Mouse (Mus musculus) left cerebral cortex, adult 8-10 months (tissue): ENCODE measurements around the gene Scarb1. TPM values are rescaled to one million over a fixed set of nuclear protein-coding genes. Genes with fewer than 3 reads are reported as not detected.

Experiments
- DNase-seq, 2 experiments: peaks; one replicate each; pipeline ENCODE4 v3.0.0; 2022; ENCODE audit warnings: low spot score in 2 of 2
- total RNA-seq, 4 experiments: library from RNA; stranded (reverse); gene quantifications; 2 replicates each; pipeline ENCODE4 v1.2.4; 2022

Gene Scarb1
- total RNA-seq, 4 experiments from 2014 or later = 28.6 to 34.9 (median 30.0) TPM

DNA sequence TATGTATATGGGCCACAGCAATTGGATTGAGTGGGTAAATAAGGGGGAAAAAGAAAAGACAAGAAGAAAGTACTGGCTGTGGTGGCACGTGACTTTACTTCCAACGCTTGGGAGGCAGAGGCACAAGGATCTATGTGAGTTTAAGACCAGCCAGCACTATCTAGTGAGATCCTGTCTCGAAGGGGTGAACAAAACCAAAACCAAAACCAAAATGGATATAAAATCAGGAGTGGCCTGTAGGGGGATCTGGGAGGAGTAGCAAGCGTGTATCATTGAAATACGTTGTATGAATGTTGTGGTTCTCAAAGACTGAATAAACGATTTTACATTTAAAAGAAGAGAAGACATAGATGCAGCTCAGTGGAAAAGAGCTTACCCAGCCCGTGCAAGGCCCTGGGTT, 34.5 kb downstream of the Scarb1 start:
- no peak for DNase-seq

DNA sequence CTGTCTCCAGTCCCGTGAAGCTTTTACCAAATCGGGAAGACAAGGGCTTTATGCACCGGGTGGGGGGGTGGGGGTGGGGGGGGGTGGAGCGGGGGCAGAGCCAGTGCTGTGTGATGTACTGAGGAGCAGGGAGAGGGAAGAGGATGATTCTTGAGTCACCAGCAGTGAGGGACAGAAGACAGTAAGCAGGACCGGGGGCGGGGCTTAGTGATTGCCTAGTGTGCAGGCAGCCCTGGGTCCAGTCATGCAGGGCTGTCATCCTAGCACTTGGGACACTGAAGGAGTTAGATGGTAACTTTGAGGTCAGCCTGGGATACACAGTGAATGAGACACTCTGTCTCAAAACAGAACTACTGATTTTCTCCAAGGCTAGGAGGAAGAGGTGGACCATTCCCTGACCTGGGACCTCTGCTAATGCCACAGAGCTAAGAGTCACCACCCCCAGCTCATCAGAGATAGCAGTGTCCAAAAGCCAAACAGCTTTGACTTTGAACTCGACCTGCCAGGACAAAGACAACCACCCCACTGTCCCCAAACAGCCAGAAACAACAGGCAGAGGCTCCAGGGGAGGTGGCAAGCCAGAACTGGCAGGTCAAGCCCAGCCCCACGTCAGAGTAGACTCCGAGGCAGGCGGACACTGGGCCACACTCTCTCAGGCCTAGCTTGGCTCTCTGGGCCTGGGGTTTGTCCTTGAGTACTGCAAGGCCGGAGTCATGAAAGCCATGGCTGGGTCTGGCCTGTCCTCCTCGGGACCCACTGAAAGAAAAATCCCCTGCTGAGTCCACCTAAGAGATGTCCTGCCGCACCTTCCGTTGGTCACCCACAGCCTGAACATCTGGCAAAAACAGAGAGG, 35.4 kb downstream of the Scarb1 start:
- DNase-seq = no peak

GRCm38 (mm10) chr5:125304245-125304856, 36.5 kb downstream of the Scarb1 start:
- DNase-seq = no peak

DNA sequence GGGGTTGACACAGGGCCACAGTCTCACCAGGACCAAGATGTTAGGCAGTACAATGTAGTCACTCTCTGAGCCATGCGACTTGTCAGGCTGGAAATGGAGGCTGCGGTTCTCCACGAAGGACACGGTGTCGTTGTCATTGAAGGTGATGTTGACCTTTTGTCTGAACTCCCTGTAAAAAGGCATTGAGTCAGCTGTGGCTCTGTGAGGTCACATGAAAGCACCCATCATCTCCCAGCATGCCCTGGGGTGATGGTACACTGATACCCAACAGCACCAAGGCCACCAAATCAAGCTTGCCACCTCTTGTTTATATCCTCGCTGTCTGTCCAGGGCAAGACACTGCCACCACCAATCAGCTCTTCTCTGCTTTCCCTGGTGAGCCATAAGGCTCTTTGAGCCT, 37.8 kb downstream of the Scarb1 start:
- DNase-seq = no peak

DNA sequence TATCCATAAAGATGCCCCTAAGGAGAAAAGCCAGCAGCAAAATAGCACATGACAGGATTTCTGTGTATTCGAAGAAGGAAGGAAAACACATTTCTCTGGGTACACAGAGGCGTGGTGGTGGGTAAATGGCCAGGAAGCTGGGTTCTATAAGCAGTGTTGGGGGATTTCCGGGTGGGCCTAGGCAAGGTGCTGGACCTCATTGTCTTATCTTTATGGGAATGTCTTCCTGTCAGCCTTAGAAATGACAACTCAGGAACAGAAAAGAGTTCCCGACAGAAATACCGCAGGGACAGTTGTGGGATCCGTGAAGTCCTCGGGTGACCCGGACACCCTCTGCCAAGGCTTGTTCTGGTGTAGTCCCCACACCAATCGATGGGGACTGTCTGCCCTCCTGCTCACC, 42.7 kb downstream of the Scarb1 start:
- no peak for DNase-seq

DNA sequence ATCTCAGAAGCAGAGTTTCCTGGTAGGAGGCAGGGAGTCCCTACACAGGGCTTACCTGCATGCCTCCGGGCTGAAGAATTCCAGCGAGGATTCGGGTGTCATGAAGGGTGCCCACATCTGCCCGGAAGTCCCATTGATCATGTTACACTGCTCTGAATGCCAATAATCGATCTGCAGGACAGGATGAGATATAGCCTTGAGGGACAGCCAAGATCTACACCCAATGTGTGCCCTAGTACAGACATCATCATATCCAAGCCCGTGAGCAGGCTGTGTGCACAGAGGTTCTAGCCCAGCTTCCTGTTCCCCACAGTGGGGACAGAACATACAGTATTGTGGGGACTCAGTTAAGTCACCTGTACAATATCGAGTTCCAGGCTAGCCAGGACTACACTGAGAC, 43.7 kb downstream of the Scarb1 start:
- DNase-seq = no peak

GRCm38 (mm10) chr5:125292951-125293350, 47.9 kb downstream of the Scarb1 start:
- DNase-seq = no peak

DNA sequence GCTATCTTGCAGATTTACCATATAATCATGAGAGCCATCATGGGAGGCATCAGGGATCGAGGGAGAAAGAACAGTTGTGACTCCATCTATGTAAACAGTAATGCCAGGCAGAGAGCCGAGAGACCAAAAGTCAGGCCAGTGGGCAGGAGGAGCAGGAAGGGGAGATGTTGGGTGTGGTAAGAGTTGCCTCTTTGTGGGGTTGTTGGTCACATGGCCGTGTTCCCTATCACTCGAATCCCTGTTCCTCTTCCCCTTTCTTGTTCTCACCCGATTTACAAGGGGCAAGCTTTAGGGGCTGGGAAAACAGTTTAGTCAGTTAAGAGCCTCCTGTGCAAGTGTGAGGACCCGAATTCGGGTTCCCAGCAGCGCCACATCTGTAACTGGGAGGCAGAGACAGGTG, 49.0 kb downstream of the Scarb1 start:
- DNase-seq = no peak

GRCm38 (mm10) chr5:125291387-125291786, 49.5 kb downstream of the Scarb1 start:
- no peak for DNase-seq

- no peak for DNase-seq
Observed at GRCm38 (mm10) chr5:125287053-125287655, 53.7 kb downstream of the Scarb1 start.

DNA sequence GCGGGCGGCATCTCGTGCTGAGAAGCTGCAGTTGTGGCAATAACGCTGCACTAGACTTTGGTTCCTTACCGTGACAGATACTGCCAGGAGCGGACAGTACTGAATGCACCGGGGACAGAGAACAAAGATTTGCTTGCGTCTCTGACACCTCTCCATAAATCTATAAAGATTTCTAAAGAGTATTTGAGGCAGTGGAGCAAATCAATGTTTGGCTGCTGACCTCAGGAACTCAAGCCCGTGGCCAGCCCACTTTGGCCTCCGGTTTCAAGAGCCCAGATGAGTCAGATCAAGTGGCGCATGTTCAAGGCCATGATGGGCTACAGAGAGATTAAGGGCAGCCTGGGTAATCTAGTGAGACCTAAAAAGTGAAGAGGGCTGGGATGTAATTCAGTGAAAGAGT, 54.8 kb downstream of the Scarb1 start:
- no peak for DNase-seq

DNA sequence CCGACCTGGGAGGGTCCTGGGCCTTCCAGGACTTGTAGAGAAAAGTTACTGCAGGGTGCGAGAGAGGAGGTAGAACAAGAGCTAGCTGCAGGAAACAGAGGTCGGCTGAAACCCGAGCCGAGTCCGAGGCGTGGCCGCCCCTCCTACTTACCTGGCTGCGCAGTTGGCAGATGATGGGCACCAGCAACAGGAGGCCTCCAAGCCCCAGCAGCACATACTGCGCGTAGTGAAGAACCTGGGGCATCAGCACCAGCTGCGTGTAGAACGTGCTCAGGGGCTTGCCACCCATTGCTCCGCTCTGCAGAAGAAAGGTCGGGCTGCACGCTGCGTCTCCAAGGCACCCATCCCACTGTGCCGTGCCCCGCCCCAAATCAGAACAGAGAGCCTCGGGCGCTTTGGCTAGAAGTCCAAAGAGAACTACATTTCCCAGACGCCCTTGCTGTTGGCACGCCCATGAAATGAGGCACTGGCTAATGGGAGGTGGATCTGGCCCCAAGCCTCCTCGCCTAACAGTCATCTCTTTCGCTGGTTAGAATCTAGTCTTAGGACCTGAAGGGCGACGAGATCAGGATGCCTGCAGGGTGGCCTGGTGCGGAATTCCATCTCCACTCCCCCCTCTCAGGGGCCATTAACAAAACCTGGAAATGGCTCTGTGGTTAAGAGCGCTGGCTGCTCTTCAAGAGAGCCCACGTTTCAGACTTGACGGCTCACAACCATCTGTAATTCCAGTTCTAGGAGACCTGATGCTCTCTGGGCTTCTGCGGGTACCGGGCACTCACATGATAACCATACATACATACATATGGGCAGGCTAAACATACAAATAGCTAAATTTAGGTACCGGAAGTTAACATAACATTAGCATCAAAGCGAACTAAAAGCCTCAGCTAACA, 56.9 kb downstream of the Scarb1 start:
- DNase-seq = peak in 1 of 2 experiments; percentile 25

- DNase-seq = no peak
Observed at GRCm38 (mm10) chr5:125279216-125279615, 61.7 kb downstream of the Scarb1 start.

- no peak for DNase-seq
Observed at GRCm38 (mm10) chr5:125278314-125278713, 62.6 kb downstream of the Scarb1 start.

- no peak for DNase-seq
Observed at GRCm38 (mm10) chr5:125277313-125277712, 63.6 kb downstream of the Scarb1 start.

DNA sequence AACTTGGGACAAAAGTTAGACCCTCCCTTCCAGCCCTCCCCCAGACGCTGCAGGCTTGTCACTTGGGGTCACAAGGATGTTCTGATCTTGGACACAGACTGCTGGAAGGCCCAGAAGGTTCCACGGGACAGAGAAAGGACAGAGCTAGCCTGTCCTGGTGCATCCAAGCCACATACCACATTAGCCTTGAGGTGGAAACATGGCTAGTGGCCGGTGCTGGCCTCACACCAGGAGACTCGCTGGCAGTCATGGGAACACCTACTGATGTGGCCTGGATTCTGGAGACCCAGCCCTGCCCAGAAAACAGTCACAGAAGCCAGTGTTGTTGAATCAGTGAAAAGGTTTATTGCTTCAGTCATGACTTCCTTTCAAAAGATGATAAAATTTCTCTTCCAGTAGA, 64.1 kb downstream of the Scarb1 start:
- DNase-seq = no peak

- DNase-seq = no peak
Observed at GRCm38 (mm10) chr5:125275315-125275714, 65.6 kb downstream of the Scarb1 start.

GRCm38 (mm10) chr5:125274773-125275172, 66.1 kb downstream of the Scarb1 start:
- no peak for DNase-seq

- DNase-seq = no peak
Observed at GRCm38 (mm10) chr5:125274182-125274581, 66.7 kb downstream of the Scarb1 start.

DNA sequence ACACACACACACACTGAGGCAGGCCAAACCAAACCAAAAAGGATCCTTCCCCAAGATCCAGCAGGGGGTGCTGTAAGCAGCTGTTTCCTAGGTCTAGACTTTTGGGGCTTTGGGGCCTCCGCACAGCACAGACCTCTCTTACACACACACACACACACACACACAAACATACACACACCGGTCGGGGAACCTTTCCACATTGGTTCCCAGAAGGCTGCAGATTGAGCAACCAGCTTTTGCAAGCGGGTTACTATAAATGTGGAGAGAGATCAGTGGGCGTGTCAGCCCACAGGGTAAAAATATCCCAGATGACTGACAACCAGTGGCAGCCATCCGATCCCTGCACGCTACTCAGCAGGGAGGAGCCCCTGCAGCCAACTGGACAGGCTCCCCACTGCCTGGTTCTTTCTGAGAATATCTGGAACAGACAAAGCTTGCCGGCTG, 67.2 kb downstream of the Scarb1 start:
- DNase-seq = peak; percentile 28 to 60

- no peak for DNase-seq
Observed at GRCm38 (mm10) chr5:125272231-125272988, 68.5 kb downstream of the Scarb1 start.
